15 mouse cellular contexts compared by ENCODE assay signal in genomic region chr14:121373020-121373419, GRCm38 (mm10). TPM values are rescaled to one million over a fixed set of nuclear protein-coding genes. Genes with fewer than 3 reads are reported as not detected.
A peak's percentile ranks its signal among the peaks of the same experiment; 100 is the strongest.
DNase-seq lines count a peak whose midpoint lies in the region; ATAC-seq and TF ChIP-seq lines count a peak whose summit lies in the region.
"Had no signal": no experiment of that assay in that cellular context is flagged by ENCODE, and none has a peak within 500 bp of the region (broad histone marks: within the 10 kb centered on the region; RNA-seq: fewer than 3 reads in every experiment).

No protein-coding gene starts in this region.

- TF ChIP-seq CTCF in intestine, postnatal 0 days (IDR thresholded peaks at IDR 0.05; ENCODE audit: low read depth), result peak; percentile 19; the same call in 1 of the 2 replicates
- TF ChIP-seq CTCF in embryonic fibroblast, embryonic 13.5 days (IDR thresholded peaks at IDR 0.05; ENCODE audit: borderline replicate concordance, insufficient read depth, low read length), result no peak

- peaks cover 9% of the 10 kb centered on the region; the same call in 1 of the 2 replicates for H3K36me3 ChIP-seq in intestine, postnatal 0 days (ENCODE audit: control insufficient read depth, insufficient read depth)
- H3K36me3 ChIP-seq in intestine, embryonic 16.5 days (ENCODE audit: control insufficient read depth, insufficient read depth, low read length), result no peaks in the 10 kb centered on the region
- H3K36me3 ChIP-seq: forebrain, embryonic 15.5 days had no signal

- no peak for ATAC-seq in intestine, postnatal 0 days
- no peak for ATAC-seq in intestine, embryonic 16.5 days
- peak; percentile 42 for ATAC-seq in CD4-positive, CD25-positive, alpha-beta regulatory T cell, adult 4 months
- ATAC-seq: forebrain, embryonic 15.5 days; hindbrain, postnatal 0 days; midbrain, embryonic 13.5 days had no signal

- no peak for TF ChIP-seq POLR2A in embryonic fibroblast, embryonic 13.5 days (IDR thresholded peaks at IDR 0.05; ENCODE audit: low read depth, low read length)

- no peak overlapping the region for H3K9ac ChIP-seq in intestine, postnatal 0 days (ENCODE audit: low read depth, low read length)
- no peak overlapping the region for H3K9ac ChIP-seq in intestine, embryonic 16.5 days (ENCODE audit: low read depth, low read length)
- H3K9ac ChIP-seq: forebrain, embryonic 15.5 days; limb, embryonic 13.5 days; midbrain, embryonic 13.5 days had no signal

- 78% methylated on average over 9 of the region's 9 CpGs for WGBS in intestine, postnatal 0 days
- WGBS in intestine, embryonic 16.5 days, result 82% methylated on average over 9 of the region's 9 CpGs

- no peak overlapping the region for H3K4me2 ChIP-seq in intestine, postnatal 0 days (replicated peaks; ENCODE audit: low read depth)
- no peak overlapping the region for H3K4me2 ChIP-seq in intestine, embryonic 16.5 days (ENCODE audit: low read depth, low read length)
- H3K4me2 ChIP-seq: forebrain, embryonic 15.5 days; limb, embryonic 13.5 days; midbrain, embryonic 13.5 days had no signal

- peak; percentile 63 for DNase-seq in lung, postnatal 36 days
- DNase-seq in cerebellum, adult 8-10 months, result no peak
- no peak for DNase-seq in frontal cortex, adult 2 months (ENCODE audit: extremely low spot score in 1 of 2, low spot score in 1 of 2)
- no peak for DNase-seq in cerebellum, postnatal 14 days
- DNase-seq: embryo, embryonic 11 days; layer of hippocampus, adult 9-11 months had no signal

- H3K4me1 ChIP-seq in intestine, postnatal 0 days (replicated peaks; ENCODE audit: control insufficient read depth, insufficient read depth, low read length), result peaks cover 18% of the 10 kb centered on the region
- peaks cover 70% of the 10 kb centered on the region for H3K4me1 ChIP-seq in intestine, embryonic 16.5 days (ENCODE audit: control insufficient read depth, insufficient read depth, low read length)
- H3K4me1 ChIP-seq in embryonic fibroblast, embryonic 13.5 days (ENCODE audit: control insufficient read depth, insufficient read depth, low read length), result peaks cover 31% of the 10 kb centered on the region

- no peak overlapping the region for H3K27ac ChIP-seq in intestine, postnatal 0 days (ENCODE audit: low read depth, low read length)
- no peak overlapping the region for H3K27ac ChIP-seq in intestine, embryonic 16.5 days (ENCODE audit: low read length)
- peak overlapping the region; percentile 96 for H3K27ac ChIP-seq in embryonic fibroblast, embryonic 13.5 days (ENCODE audit: insufficient read depth, low read length)
- H3K27ac ChIP-seq: forebrain, embryonic 15.5 days; hindbrain, postnatal 0 days; limb, embryonic 13.5 days; midbrain, embryonic 13.5 days had no signal

- no peaks in the 10 kb centered on the region for H3K27me3 ChIP-seq in intestine, postnatal 0 days (replicated peaks; ENCODE audit: control insufficient read depth, insufficient read depth, low read length)
- no peaks in the 10 kb centered on the region for H3K27me3 ChIP-seq in intestine, embryonic 16.5 days (replicated peaks; ENCODE audit: control insufficient read depth, insufficient read depth, low read length)
- H3K27me3 ChIP-seq: CH12.LX; forebrain, embryonic 15.5 days; limb, embryonic 13.5 days; midbrain, embryonic 13.5 days had no signal

- H3K9me3 ChIP-seq in intestine, postnatal 0 days (ENCODE audit: control insufficient read depth), result no peaks in the 10 kb centered on the region
- H3K9me3 ChIP-seq in intestine, embryonic 16.5 days (ENCODE audit: control insufficient read depth, low read length), result no peaks in the 10 kb centered on the region
- H3K9me3 ChIP-seq: forebrain, embryonic 15.5 days; limb, embryonic 13.5 days; midbrain, embryonic 13.5 days had no signal

- H3K4me3 ChIP-seq in intestine, postnatal 0 days (ENCODE audit: low read depth, low read length), result no peak overlapping the region
- no peak overlapping the region for H3K4me3 ChIP-seq in intestine, embryonic 16.5 days (ENCODE audit: low read length)
- no peak overlapping the region for H3K4me3 ChIP-seq in embryonic fibroblast, embryonic 13.5 days (ENCODE audit: insufficient read depth, low read length)
- H3K4me3 ChIP-seq: forebrain, embryonic 15.5 days; limb, embryonic 13.5 days; midbrain, embryonic 13.5 days had no signal

RNA-seq across cellular contexts. Expression of gene Stk24, which starts 6.8 kb away (rescaled TPM):
- 39.2 and 40.7 TPM in 2 replicates for polyA plus RNA-seq in intestine, postnatal 0 days (2015; fragmentation: Nextera tagmentation; extraction: Ambion mirVana)
- 27.3 and 39.7 TPM in 2 replicates for polyA plus RNA-seq in intestine, embryonic 16.5 days (2015; fragmentation: Nextera tagmentation; extraction: Ambion mirVana)
- 10 to 100 TPM; 63.3 to 68.7 TPM for polyA plus RNA-seq in CD4-positive, CD25-positive, alpha-beta regulatory T cell, adult 4 months (2017; shearing (Covaris generic))
- polyA plus RNA-seq in embryonic fibroblast, embryonic 13.5 days (2011; ENCODE audit: insufficient read length, low read depth, missing spikeins), result 94.6 and 102 TPM in 2 replicates
- polyA plus RNA-seq in frontal cortex, adult 2 months (2012; rRNA removed), result 30.9 and 32.3 TPM in 2 replicates
